Mouse (Mus musculus) heart, embryonic 11.5 days (tissue): ENCODE results near the gene Gm43302. TPM values are rescaled to one million over a fixed set of nuclear protein-coding genes. Genes with fewer than 3 reads are reported as not detected.

ENCODE experiments used
- polyA plus RNA-seq: library from polyadenylated mRNA; unstranded; fragments of >200 nt; fragmentation: Nextera tagmentation; extraction: Ambion mirVana; gene quantifications from 2 replicates; pipeline ENCODE4 v1.2.1, GENCODE M21; 2014

The Gm43302 gene
- polyA plus RNA-seq, 1 experiment from 2014 or later: not detected

Other genes starting within 250 kb of the Gm43302 start
- gene Gbp9, start 154.2 kb downstream of the Gm43302 start, polyA plus RNA-seq: 3.4 and 3.9 TPM in 2 replicates
- gene Gbp8, start 154.2 kb downstream of the Gm43302 start, polyA plus RNA-seq: 0.93 and 1.6 TPM in 2 replicates
- 4.4 and 7.6 TPM in 2 replicates for gene Gbp4, start 154.1 kb downstream of the Gm43302 start, polyA plus RNA-seq
- not detected in 2 replicates for gene Gbp10, start 54.2 kb downstream of the Gm43302 start, polyA plus RNA-seq
- gene Gbp6, start within 50 bp of the Gm43302 start, polyA plus RNA-seq: 2.3 and 2.8 TPM in 2 replicates
- gene Lrrc8b, start 122.1 kb upstream of the Gm43302 start, polyA plus RNA-seq: 6.2 and 8.0 TPM in 2 replicates
- 32.5 and 33.5 TPM in 2 replicates for gene Lrrc8c, start 225.7 kb upstream of the Gm43302 start, polyA plus RNA-seq